Mouse (Mus musculus) inflammation-experienced regulatory T-cells, adult 6 months (primary cell): ENCODE results near the gene H2al1m. TPM values are rescaled to one million over a fixed set of nuclear protein-coding genes. Genes with fewer than 3 reads are reported as not detected.

Source experiments
- ATAC-seq: one replicate; pipeline ENCODE4 v1.8.0; 2017
- polyA plus RNA-seq, 3 experiments: library from polyadenylated mRNA; unstranded; fragments of 100-300 nt; shearing (Covaris generic); gene quantifications; one replicate each; pipeline ENCODE4 v1.2.1; 2017

H2al1m gene
- polyA plus RNA-seq, 3 experiments from 2014 or later: not detected

GRCm38 (mm10) chrX:9332366-9332962, 48.9 kb downstream of the H2al1m start:
- peak; percentile 73 for ATAC-seq

- peak; percentile 92 for ATAC-seq
These were observed 49.5 kb downstream of the H2al1m start for GRCm38 (mm10) chrX:9333035-9333434.

Other genes with a start within 250 kb of the H2al1m start
- gene Fthl17f, start 220.7 kb upstream of the H2al1m start, polyA plus RNA-seq: not detected
- not detected for gene 4930402K13Rik, start 179.2 kb upstream of the H2al1m start, polyA plus RNA-seq
- gene Lancl3, start 83.9 kb upstream of the H2al1m start, polyA plus RNA-seq: 1 to 10 TPM in 2 of 3 experiments, under 1 TPM in 1; 0.83 to 1.5 (median 1.2) TPM
- 1 to 10 TPM in 1 of 3 experiments, not detected in 2; 1.1 TPM for gene Gm14862, start 26.9 kb upstream of the H2al1m start, polyA plus RNA-seq
- 1 to 10 TPM in 2 of 3 experiments, under 1 TPM in 1; 0.95 to 1.5 (median 1.2) TPM for gene Xk, start 11.0 kb upstream of the H2al1m start, polyA plus RNA-seq
- gene H2al1k, start 66.9 kb downstream of the H2al1m start, polyA plus RNA-seq: not detected
- gene Cybb, start 204.0 kb downstream of the H2al1m start, polyA plus RNA-seq: 10 to 100 TPM; 40.1 to 61.9 (median 61.8) TPM